Mouse (Mus musculus) neural tube, embryonic 14.5 days (tissue): ENCODE results near the gene Olfr523. TPM values are rescaled to one million over a fixed set of nuclear protein-coding genes. Genes with fewer than 3 reads are reported as not detected.

ENCODE experiments used
- ATAC-seq: fragments of 200-750 bp; cut with Nextera tagmentation; 2 replicates; pipeline ENCODE4 v1.8.0; 2017; ENCODE audit warnings: low read depth, mild to moderate bottlenecking, moderate TSS enrichment, moderate library complexity
- H3K27ac ChIP-seq: fragments of 300-500 bp; sonication (generic); 2 replicates; pipeline ENCODE4 v1.5.1; 2014; ENCODE audit warnings: low read depth, mild to moderate bottlenecking, control low read depth, low read length, moderate library complexity, mixed read lengths
- H3K27me3 ChIP-seq: fragments of 300-500 bp; sonication (generic); 2 replicates; pipeline ENCODE4 v1.6.1; 2014; ENCODE audit warnings: low read length; ENCODE audit not compliant: control insufficient read depth, insufficient read depth
- H3K36me3 ChIP-seq: fragments of 300-500 bp; sonication (generic); 2 replicates; pipeline ENCODE4 v1.6.1; 2014; ENCODE audit warnings: low read length, mixed read lengths; ENCODE audit not compliant: control insufficient read depth, insufficient read depth
- H3K4me1 ChIP-seq: fragments of 300-500 bp; sonication (generic); 2 replicates; pipeline ENCODE4 v1.6.1; 2014; ENCODE audit warnings: low read length; ENCODE audit not compliant: control insufficient read depth, insufficient read depth
- H3K4me2 ChIP-seq: fragments of 300-500 bp; sonication (generic); 2 replicates; pipeline ENCODE4 v1.6.1; 2014; ENCODE audit warnings: mild to moderate bottlenecking, low read depth, low read length, control low read depth
- H3K4me3 ChIP-seq: fragments of 300-500 bp; sonication (generic); 2 replicates; pipeline ENCODE4 v1.5.1; 2014; ENCODE audit warnings: low read depth, low read length, control low read depth, mixed read lengths
- H3K9ac ChIP-seq: fragments of 300-500 bp; sonication (generic); replicated peaks from 2 replicates; pipeline ENCODE4 v1.6.1; 2014; ENCODE audit warnings: low read depth, mild to moderate bottlenecking, control low read depth, low read length, mixed read lengths
- H3K9me3 ChIP-seq: fragments of 300-500 bp; sonication (generic); 2 replicates; pipeline ENCODE4 v1.6.1; 2016; ENCODE audit warnings: low read length; ENCODE audit not compliant: control insufficient read depth
- WGBS: fragments of 180-500 bp; shearing (Covaris S2); extraction: QIAGEN DNeasy Blood & Tissue Kit; methylation state at CpG from one replicate; pipeline ENCODE4 v1.1.7; 2014; 5-methylcytosine and 5-hydroxymethylcytosine counted together
- polyA plus RNA-seq: library from polyadenylated mRNA; unstranded; fragments of >200 nt; fragmentation: Nextera tagmentation; extraction: Ambion mirVana; gene quantifications from 2 replicates; pipeline ENCODE4 v1.2.1, GENCODE M21; 2014

The Olfr523 gene
- polyA plus RNA-seq, 1 experiment from 2014 or later = not detected

- no peaks in the 10 kb centered on the region for H3K9me3 ChIP-seq
- no peak overlapping the region for H3K9ac ChIP-seq
- ATAC-seq = no peak
- H3K36me3 ChIP-seq = no peaks in the 10 kb centered on the region
- H3K4me3 ChIP-seq = no peak overlapping the region
- no peak overlapping the region for H3K27ac ChIP-seq
- no peaks in the 10 kb centered on the region for H3K4me1 ChIP-seq
- WGBS = 67% methylated on average over 4 of the region's 4 CpGs
- no peak overlapping the region for H3K4me2 ChIP-seq
- no peaks in the 10 kb centered on the region for H3K27me3 ChIP-seq
These were observed 15.6 kb downstream of the Olfr523 start for GRCm38 (mm10) chr7:140188391-140189328.

GRCm38 (mm10) chr7:140190435-140190834 is 17.4 kb downstream of the Olfr523 start:
- 87% methylated on average over 1 of the region's 1 CpGs for WGBS
- no peaks in the 10 kb centered on the region for H3K4me1 ChIP-seq
- no peak overlapping the region for H3K4me3 ChIP-seq
- no peaks in the 10 kb centered on the region for H3K36me3 ChIP-seq
- H3K4me2 ChIP-seq = no peak overlapping the region
- H3K27me3 ChIP-seq = no peaks in the 10 kb centered on the region
- H3K27ac ChIP-seq = no peak overlapping the region
- no peak for ATAC-seq
- H3K9ac ChIP-seq = no peak overlapping the region
- H3K9me3 ChIP-seq = no peaks in the 10 kb centered on the region

- no peaks in the 10 kb centered on the region for H3K36me3 ChIP-seq
- H3K27me3 ChIP-seq = no peaks in the 10 kb centered on the region
- WGBS = 61% methylated on average over 2 of the region's 2 CpGs
- H3K4me1 ChIP-seq = no peaks in the 10 kb centered on the region
- no peak overlapping the region for H3K9ac ChIP-seq
- no peak overlapping the region for H3K4me3 ChIP-seq
- no peak overlapping the region for H3K27ac ChIP-seq
- ATAC-seq = no peak
- H3K4me2 ChIP-seq = no peak overlapping the region
- H3K9me3 ChIP-seq = no peaks in the 10 kb centered on the region
These were observed 19.4 kb downstream of the Olfr523 start for GRCm38 (mm10) chr7:140192445-140192844.

- Histone ChIP-seq H3K4me1 (no peaks in the 10 kb centered on the region), H3K9ac (no peak overlapping the region), H3K27ac (no peak overlapping the region), H3K4me2 (no peak overlapping the region), H3K9me3 (no peaks in the 10 kb centered on the region), H3K4me3 (no peak overlapping the region), H3K27me3 (no peaks in the 10 kb centered on the region), H3K36me3 (no peaks in the 10 kb centered on the region)
- no peak for ATAC-seq
- WGBS = 92% methylated on average over 2 of the region's 2 CpGs
These were observed 19.8 kb downstream of the Olfr523 start for GRCm38 (mm10) chr7:140192851-140193250.

- Histone ChIP-seq H3K27me3 (no peaks in the 10 kb centered on the region), H3K9ac (no peak overlapping the region), H3K4me1 (no peaks in the 10 kb centered on the region), H3K36me3 (no peaks in the 10 kb centered on the region), H3K27ac (no peak overlapping the region), H3K4me2 (no peak overlapping the region), H3K9me3 (no peaks in the 10 kb centered on the region), H3K4me3 (no peak overlapping the region)
- ATAC-seq = no peak
- WGBS = 93% methylated on average over 4 of the region's 4 CpGs
These were observed 21.0 kb downstream of the Olfr523 start for GRCm38 (mm10) chr7:140194031-140194430.

- Histone ChIP-seq H3K9ac (no peak overlapping the region), H3K4me3 (no peak overlapping the region), H3K4me2 (no peak overlapping the region), H3K27me3 (no peaks in the 10 kb centered on the region), H3K4me1 (no peaks in the 10 kb centered on the region), H3K36me3 (no peaks in the 10 kb centered on the region), H3K9me3 (no peaks in the 10 kb centered on the region), H3K27ac (no peak overlapping the region)
- ATAC-seq = no peak
- WGBS = 83% methylated on average over 8 of the region's 8 CpGs
These were observed 23.0 kb downstream of the Olfr523 start for GRCm38 (mm10) chr7:140196002-140196401.

- no peak overlapping the region for H3K4me2 ChIP-seq
- WGBS = 90% methylated on average over 4 of the region's 4 CpGs
- ATAC-seq = no peak
- no peak overlapping the region for H3K9ac ChIP-seq
- H3K27me3 ChIP-seq = no peaks in the 10 kb centered on the region
- no peaks in the 10 kb centered on the region for H3K9me3 ChIP-seq
- no peaks in the 10 kb centered on the region for H3K36me3 ChIP-seq
- H3K4me3 ChIP-seq = no peak overlapping the region
- H3K4me1 ChIP-seq = no peaks in the 10 kb centered on the region
- H3K27ac ChIP-seq = no peak overlapping the region
These were observed 28.1 kb downstream of the Olfr523 start for GRCm38 (mm10) chr7:140201090-140201489.

GRCm38 (mm10) chr7:140205864-140206263 is 32.8 kb downstream of the Olfr523 start, which contains the start of gene Olfr524:
Olfr524 (minus strand) TSS chr7:140205964.
- ATAC-seq = no peak
- Histone ChIP-seq H3K4me2 (no peak within 1 kb of the TSS), H3K9ac (no peak within 1 kb of the TSS), H3K4me3 (no peak within 1 kb of the TSS), H3K36me3 (no peaks in the 10 kb centered on the region), H3K4me1 (no peaks in the 10 kb centered on the region), H3K27me3 (no peaks in the 10 kb centered on the region), H3K9me3 (no peaks in the 10 kb centered on the region), H3K27ac (no peak within 1 kb of the TSS)

GRCm38 (mm10) chr7:140206904-140207303 is 33.9 kb downstream of the Olfr523 start:
- ATAC-seq = no peak
- Histone ChIP-seq H3K9me3 (no peaks in the 10 kb centered on the region), H3K9ac (no peak overlapping the region), H3K36me3 (no peaks in the 10 kb centered on the region), H3K4me3 (no peak overlapping the region), H3K4me1 (no peaks in the 10 kb centered on the region), H3K4me2 (no peak overlapping the region), H3K27ac (no peak overlapping the region), H3K27me3 (no peaks in the 10 kb centered on the region)
- 83% methylated on average over 3 of the region's 3 CpGs for WGBS
